Mouse (Mus musculus): ENCODE measurements at regions not wholly inside any gene's neighbourhood (a gene's known extent, or its start where the extent isn't known, plus 50 kb on each side); places are given as distances from the start of the nearest gene placed in this dataset.

- TF ChIP-seq CTCF (IDR thresholded peaks at IDR 0.05) (no peak), POLR2A (IDR thresholded peaks at IDR 0.05; ENCODE audit: insufficient read depth, low read depth, low read length) (no peak)
These were observed 431.1 kb downstream of the 1810013L24Rik start for GRCm38 (mm10) chr16:9260966-9261365.
